Mouse (Mus musculus): ENCODE results near the gene Fut4.
A peak's percentile ranks its signal among the peaks of the same experiment; 100 is the strongest.

The Fut4 gene

DNA sequence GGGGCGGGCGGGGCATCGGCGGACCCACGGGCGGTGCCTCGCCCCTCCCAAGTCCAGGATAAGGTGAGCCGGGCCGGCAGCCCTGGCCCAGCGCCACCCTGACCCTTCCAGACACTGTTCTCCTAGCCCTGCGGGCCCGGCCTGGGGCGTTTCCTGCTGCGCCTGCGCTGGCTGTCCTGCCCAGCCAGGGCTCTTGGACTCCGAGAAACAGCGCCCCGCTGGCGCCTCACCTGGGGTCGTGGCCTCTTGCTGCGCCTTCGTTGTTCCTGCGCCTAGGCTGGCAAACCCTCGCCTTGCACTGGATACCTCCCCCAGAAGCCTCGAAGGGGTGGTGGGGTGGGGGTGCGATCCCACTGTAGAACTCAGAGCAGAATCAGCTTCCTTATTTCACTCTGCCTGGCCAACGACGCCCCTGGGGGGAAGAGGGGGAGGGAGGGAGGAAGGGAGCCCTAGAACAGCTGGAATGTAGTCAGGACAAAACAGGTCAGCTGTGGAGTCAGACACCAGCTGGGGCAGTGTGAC lies at the start of gene Fut4:
Gene Fut4, minus strand, starts transcription at position 393 of the 522 bp plus-strand sequence.
- DNase-seq (ENCODE audit: low read depth, low spot score): no peak

DNA sequence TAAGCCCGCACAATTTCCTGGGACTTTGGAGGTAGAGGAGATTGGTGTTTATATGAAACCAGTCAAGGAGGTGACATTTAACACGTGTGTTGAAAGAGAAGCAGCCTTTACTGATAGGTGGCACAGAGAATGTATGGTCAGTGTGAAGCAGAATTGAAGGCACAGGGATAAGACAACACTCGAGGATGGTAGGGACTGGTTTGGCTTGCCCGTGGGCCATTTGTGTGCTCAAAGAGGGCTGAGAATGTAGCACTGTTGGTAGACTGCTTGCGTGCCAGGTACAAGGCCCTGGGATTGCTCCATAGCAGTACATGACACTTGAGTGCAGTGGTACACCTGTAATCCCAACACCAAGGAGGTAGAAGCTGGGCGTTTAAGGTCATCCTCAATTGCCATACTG lies 35.2 kb upstream of the Fut4 start:
- DNase-seq (ENCODE audit: low read depth, low spot score): no peak

DNA sequence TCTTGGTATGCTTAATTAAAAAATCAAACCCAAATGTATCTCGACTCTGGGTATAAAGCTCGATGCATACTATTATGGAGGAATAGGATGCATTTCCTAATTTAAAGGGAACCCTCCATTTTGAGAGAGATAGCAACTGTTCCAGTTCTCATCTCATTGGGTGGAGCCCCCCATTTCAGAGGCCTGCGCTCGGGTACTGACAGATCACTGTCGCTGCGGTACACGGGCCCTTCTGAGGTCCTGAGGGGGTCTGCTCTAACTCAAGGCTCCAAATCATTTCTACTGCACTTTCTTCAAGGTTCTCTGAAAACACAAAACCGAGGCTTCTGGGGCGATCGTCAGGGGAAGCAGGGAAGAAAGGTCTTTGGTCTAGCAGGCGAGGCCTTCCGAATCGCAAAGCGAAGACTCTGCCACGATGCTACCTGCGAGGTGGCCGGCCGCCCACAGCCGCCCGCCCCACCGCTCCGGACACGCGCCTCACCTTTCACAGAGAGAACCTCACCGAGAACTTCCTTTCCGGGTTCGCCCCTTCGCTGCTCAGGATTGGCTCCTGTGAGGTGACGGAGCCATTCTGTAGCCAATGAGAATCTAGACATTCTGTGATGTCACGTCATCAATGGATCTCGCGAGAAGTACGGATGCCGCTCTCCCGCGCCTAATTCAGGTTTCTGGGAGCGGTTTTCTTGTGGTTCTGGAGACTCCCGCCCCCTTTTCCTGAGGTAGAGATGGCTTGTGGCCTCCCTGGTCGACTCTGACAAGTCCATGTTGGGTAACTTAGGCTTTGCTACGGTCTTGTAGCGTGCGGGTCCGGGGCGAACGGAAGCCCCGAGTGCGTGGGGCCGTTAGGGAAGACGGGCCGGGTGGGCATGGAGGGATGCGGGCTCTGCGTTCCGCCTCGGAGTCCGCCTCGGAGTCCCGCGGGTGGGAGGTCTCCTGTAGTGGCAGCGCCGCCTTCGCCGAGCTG lies 32.1 kb upstream of the Fut4 start, which contains the start of the genes Mre11a and Ankrd49:
Gene Mre11a, plus strand, starts transcription at position 616 of the 964 bp plus-strand sequence.
Gene Ankrd49, minus strand, starts transcription at position 818 of the 964 bp plus-strand sequence.
- peak; percentile 89 for DNase-seq (ENCODE audit: low read depth, low spot score)

DNA sequence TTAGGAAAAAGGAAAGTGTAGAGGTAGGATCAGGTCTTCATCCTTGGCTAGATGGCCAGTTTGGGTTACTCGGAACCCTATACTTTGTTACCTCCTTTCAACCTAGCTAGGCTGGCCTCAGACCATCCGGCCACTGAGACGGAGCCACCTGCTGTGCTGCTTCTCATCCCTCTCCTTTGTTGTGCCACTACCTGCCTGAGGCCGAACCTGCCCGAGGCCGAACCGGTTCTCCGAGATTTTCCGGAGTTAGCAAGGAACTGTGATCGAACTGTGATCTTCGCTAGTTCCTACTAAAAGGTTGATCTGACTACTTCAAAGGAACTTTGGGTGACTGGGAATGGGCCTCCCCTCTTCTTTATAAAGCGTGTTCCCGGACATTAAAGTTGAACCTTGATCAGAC lies 26.1 kb upstream of the Fut4 start:
- no peak for DNase-seq (ENCODE audit: low read depth, low spot score)

DNA sequence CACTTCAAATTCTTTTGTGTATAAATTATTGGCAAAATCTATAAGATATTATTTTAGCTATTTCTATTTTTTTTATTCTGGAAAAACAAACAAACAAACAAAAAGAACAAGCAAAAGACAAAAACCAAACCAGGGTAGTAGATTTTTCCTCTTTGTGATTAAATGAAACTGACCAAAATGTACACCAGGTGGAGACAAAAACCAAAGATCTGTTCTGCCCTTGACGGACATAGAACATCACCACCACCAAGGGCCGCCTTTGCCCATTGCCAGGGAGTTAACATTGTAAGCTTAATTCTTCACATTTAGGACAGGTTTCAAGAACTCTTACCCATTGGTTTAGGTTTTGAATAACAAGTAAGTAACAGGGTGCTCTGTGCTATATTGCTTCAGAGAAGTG lies 21.6 kb upstream of the Fut4 start:
- no peak for DNase-seq (ENCODE audit: low read depth, low spot score)

DNA sequence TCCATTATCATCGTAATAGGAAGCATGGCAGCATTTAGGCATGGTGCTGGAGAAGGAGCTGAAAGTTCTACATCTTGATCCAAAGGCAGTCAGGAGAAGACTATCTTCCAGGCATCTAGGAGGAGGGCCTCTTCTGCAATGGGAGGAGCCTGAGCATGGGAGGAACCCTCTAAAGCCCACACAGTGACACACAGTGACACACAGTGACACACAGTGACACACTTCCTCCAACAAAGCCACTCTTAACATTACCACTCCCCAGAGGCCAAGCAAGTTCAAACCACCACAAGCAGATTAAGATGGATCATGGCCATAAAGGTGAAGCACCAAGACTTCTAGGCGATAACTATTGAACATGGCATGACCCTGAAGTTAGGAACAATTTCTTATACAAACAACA lies 19.9 kb upstream of the Fut4 start:
- no peak for DNase-seq (ENCODE audit: low read depth, low spot score)

DNA sequence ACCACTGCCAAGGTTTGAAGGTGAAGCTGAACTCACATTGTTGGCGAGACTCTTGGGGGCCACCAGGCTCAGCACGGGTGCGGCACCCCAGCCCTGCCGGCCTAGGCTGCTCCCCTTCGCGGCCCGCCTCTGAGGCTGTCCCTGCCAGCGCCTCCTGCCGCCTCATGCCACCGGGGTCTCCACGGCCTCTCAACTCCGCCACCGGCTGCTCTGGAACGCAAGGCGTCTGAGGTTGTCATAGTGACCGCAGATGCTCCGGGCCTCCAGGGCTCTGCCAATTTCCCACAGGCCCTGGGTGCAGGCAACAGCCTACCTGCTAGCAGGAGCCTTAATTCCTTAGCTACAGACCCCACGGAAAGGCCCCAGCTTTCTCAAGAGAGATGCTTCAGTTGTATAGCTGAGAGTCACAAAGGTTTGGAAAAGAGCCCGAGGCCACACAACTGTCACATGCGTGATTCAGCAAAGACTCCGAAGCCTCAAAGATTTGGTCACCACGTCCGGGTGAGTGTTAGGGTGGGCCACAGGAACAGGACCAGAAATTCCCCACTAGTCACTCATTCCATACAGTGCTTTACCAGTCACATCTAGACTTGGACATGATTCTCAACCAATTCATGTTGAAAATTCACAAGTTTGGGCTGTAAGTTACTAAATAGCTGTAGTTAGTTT lies 18.7 kb upstream of the Fut4 start, which contains the start of gene 1700012B09Rik:
Gene 1700012B09Rik, minus strand, starts transcription at position 228 of the 669 bp plus-strand sequence.
- DNase-seq (ENCODE audit: low read depth, low spot score): no peak

DNA sequence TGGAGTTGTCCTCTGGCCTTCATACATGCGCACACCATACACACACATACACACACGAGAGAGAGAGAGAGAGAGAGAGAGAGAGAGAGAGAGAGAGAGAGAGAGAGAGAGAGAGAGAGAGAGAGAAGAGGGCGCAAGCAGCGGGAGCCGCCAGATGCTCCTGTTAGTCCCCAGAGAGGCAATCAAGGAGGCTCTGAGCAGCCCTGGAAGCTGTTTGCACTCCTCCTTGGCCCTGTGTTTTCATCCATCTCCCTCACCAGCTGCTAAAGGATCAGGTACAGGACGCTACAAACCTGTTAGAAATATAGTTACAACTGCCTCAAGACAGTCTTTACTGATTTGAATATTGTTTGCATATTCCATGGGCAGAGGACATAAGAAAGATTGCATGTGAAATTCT lies 17.6 kb upstream of the Fut4 start:
- no peak for DNase-seq (ENCODE audit: low read depth, low spot score)

DNA sequence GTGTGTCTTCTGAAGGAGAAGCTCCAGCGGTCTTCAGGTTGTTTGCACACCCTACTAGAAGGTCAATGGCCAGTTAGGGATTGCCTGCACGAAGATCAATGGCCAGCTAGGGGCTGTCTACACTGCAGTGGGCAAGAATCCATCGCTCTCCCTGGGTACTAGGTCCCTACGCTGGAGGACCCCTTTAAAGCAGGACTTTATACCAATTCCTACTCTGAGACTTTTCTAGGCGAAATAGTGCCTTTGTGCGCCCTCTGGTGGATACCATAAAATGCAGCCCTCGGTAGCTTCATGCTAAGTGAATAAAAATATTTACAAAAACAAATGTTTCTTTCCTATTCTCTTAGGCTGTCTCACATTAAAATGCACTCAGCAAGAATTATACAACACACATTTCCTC lies 12.6 kb upstream of the Fut4 start:
- no peak for DNase-seq (ENCODE audit: low read depth, low spot score)

DNA sequence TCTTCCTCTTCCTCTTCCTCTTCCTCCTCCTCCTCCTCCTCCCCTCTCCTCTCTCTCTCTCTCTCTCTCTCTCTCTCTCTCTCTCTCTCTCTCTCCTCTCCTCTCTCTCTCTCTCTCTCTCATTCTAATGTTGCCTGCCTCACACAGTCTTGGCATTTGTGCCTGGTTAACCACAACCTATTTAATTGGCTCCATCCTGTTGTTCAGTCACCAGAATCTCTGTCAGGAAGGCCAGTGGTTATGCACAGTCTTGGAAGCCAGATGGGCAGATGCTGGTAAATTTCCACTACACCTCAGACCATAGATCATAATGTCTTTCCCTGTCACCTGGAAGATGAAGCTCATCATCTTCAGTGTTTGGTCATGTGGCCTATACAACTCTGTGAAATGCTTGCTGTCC lies 7.1 kb upstream of the Fut4 start:
- DNase-seq (ENCODE audit: low read depth, low spot score): no peak

DNA sequence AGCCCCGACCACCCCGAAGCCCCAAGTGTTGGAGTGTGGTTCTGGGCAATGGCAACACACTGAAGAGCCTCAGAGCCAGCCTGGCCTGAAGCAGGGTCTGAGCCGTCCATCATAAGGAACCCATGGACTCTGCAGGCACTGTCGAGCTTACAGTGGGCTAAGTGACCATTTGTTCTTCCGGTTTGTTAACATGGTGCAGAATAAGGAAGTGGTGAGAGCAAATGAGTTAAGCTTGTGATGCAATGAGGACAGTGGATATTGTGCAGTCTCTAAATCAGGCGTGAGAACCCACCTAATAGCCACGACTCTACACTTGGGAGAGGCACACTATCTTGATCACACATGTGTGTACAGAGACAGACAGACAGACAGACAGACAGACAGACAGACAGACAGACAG lies 6.4 kb upstream of the Fut4 start:
- DNase-seq (ENCODE audit: low read depth, low spot score): no peak

DNA sequence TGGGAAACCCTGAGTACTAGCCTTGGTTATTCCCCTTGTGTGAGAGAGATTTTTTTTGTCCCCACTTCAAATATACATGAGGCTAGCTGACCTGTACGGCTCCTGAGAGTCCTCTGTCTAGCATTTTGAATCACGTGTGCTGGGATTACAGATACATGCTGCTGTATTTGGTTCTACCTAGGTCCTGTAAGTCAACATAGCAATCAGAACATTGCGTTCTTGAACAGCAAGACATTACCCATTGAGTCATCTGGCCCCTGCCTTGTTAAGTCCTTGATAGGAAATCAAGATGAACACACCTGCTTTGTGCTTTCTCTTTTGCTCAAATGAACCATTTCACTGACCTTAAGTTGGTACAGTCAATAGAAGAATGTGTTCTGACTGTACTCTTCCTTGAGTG lies 2.3 kb upstream of the Fut4 start:
- no peak for DNase-seq (ENCODE audit: low read depth, low spot score)

DNA sequence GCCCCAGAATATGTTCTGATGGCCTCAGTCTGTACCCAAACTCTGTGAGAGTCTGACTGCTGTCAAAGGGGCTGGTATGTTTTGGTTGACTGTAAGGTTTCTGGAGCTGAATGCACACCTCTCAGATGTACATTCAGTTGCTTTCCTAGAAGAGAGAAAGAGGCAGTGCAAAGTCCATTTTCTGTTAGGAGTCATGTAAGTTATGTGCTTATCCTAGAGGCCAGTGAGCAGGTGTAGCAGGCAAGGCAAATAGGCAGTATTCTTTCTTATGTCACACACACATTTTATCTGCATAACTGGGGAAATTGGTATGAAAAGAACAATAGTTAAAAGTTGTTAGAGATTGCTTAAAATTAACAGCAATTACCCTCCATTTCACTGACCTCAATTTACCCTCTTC lies 1.8 kb upstream of the Fut4 start:
- DNase-seq (ENCODE audit: low read depth, low spot score): no peak

DNA sequence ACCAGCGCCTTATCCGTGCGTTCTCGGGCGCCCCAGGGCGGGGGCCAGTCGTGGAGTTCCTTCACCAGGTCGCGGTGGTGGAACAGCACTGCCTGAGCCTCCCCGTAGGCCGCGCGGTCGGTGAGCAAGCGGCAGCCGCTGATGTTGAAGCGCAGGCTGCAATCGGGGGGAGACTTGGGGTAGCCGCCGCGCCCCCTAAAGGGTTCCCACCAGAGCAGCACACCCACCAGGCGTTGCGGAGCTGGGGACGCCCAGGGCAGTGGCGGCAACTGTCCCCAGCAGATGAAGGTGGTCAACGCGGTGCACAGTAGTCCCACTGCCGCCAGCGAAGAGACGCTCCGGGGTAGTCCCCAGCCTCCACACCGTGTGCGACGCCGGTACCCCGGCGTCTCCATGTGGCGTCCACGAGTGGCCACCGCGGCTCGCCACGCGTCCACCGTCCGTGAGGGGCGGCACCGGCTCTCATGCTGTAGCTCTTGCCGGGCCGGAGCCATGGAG lies 641 bp downstream of the Fut4 start:
- DNase-seq (ENCODE audit: low read depth, low spot score): no peak

DNA sequence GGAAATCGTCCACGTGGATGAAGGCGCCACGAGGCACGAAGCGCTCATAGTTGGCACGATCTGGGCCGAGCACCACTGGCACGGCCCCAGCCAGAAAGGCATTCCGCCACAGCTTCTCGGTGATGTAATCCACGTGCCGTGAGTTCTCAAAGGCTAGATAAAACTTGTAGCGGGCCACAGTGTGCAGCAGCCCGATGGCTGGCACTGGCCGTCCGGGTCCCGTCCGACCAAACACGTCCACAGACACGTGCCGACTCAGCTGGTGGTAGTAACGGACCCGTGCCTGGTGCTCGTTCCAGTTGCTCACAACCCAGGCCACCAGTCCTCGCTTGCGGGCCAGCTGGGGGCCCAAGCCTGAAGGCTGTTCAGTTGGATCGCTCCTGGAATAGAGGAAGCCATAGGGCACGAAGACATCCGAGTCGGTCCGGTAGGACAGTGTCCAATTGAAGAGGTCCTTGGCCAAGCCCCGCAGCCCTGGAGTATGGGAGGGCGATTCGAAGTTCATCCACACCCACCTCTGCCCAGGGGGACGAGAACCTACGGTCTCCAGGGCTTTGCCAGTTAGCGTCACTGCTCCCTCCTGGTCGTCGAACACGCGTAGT lies 1.2 kb downstream of the Fut4 start:
- no peak for DNase-seq (ENCODE audit: low read depth, low spot score)

DNA sequence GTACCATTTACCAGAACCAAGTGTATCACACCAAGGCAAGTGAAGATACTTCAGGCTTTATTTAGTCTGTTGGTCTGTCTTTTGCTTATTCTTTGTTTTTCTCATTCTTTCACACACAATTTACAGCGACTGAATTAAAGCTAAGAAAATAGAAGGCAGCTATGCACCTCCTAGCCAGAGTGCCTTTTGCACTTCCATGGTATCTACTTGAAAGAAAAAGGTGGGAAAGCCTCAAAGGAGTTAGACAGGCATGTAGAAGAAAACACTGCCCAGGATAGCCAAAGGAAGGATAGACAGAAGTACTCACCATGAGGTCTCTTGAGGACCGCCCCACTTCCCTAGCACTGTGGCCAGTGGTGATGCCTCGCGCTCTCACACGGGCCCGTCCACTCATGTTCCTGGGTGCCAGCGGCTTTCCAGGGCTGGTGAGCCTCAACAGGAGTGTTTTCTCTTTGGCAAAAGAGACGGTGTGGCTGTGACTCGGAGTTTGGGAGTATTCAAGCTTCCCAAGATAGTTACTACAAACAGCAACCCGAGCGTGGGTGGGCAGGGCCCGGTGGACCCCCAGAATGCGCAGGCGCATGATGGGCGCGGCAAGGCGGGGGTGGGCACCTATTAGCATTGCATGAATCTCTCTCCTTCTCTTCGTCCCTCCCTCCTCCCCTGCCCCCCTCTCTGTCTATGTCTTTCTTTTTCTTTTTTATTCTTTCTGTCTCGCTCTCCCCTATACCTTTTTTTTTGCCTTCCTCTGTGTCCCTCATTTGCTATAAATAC lies 11.9 kb downstream of the Fut4 start, which contains the start of gene Piwil4:
Gene Piwil4, minus strand, starts transcription at position 583 of the 774 bp plus-strand sequence.
- no peak for DNase-seq (ENCODE audit: low read depth, low spot score)

DNA sequence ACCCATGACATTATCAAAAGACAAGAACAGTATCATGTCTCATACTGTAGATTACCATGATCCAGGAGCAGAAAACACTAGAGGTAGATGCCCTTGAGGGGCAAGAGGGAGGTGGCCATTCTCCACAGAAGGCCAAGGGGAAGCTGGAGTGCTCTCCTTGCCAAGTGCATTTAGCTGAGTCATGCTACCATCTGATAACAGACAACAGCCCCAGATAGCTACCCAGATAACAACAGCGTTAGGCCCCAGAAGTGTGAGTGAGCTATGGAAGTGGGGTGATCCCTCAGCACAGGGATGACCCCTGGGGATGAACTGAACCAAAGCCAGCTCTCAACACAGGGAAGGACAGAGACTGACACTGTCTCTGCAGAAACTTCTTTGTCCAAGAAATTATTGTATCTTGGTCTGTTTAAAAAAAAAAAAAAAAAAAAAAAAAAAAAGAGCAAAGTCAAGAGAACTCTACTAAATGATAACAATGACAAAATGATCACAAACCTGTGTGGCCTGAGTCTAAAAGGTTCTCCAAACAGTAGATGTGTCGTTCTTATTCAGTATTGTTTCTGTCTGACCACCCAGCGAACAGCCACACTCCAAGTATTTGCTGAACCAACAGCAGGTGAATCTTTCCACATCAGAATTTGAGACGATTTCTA lies 12.6 kb downstream of the Fut4 start:
- no peak for DNase-seq (ENCODE audit: low read depth, low spot score)

DNA sequence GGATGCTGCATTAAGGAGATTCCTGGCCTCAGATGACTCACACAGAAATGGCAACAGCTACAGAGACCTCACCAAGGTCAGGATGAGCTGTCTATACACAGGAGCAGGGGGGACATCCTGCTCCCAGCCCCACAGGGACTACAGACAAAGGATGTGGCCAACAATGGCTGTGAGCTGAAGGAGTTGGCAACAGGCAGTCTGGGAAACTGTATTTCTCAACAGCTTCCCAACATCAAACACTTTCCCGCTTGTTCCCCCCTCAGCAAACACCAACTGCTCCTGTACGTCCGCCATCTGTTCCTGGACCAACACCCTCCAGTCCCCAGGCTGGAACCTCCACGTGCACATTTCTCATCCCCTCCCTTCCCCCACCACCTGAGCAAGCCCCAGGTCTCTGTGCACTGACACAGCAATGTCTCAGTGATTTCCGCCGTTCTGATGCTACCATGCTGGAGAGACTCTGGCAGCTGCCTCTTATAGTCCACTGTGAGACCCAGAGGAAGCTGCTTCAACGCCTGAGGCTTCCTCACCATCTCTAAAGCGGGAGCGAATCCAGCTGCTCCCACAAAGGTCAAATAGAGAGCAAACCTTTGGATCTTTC lies 21.2 kb downstream of the Fut4 start:
- DNase-seq (ENCODE audit: low read depth, low spot score): no peak

DNA sequence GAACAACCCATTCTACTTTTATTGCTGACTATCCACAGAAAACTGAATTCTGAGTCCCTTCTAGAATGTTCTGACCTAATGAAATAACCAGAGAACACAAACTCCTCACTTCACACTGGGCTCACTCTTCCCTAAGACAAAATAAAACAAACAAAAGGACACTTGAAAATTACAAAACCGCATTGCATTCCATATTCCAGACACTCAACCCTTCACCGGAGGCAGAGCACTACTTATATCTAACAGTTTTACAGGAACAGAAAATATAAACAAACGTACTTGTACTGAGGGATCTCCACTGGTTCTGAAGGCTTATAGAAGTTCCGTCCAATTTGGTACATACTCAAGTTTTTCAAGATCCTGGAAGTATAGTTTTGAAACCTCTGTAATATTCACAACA lies 23.8 kb downstream of the Fut4 start:
- no peak for DNase-seq (ENCODE audit: low read depth, low spot score)

DNA sequence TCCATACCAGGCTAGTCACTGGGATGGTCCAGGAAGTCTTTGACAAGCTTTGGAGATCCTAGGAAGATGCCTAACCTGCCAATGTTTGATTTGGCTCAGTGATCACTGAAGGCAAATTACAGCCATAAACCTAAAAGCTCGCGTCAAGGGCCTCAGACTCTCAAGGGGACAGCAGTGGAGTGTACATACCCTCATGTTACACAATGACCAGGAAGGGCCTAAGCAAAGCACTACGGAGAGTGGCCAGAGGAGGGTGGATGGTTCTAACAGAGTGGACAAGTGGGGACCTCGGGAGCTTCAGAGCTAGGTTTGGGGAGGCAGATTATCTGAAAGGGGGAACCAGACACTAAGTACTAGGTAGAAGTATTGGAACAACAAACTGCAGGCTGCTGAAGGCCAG lies 25.6 kb downstream of the Fut4 start:
- no peak for DNase-seq (ENCODE audit: low read depth, low spot score)

All from WW6 (cell line).